ENCODE assay signal across 8 mouse cellular contexts in genomic region chr14:74948426-74949240, GRCm38 (mm10). TPM values are rescaled to one million over a fixed set of nuclear protein-coding genes. Genes with fewer than 3 reads are reported as not detected.
DNase-seq lines count a peak whose midpoint lies in the region; ATAC-seq and TF ChIP-seq lines count a peak whose summit lies in the region.

No protein-coding gene starts in this region.

- peak; percentile 50 to 72 for DNase-seq in spleen, adult 18-20 months
- no peak for DNase-seq in spleen, adult 12 weeks (ENCODE audit: low spot score)
- DNase-seq in embryonic facial prominence, embryonic 10.5 days (ENCODE audit: low spot score) = peak; percentile 69
- peak; percentile 61 to 76 for DNase-seq in heart, adult 18-20 months
- DNase-seq in kidney, adult 2 months = peak; percentile 77
- DNase-seq in limb, embryonic 14.5 days (ENCODE audit: low spot score) = peak; percentile 59

- no peaks in the 10 kb centered on the region for H3K27me3 ChIP-seq in embryonic facial prominence, embryonic 10.5 days (replicated peaks; ENCODE audit: low read depth, poor library complexity, severe bottlenecking)
- H3K27me3 ChIP-seq in kidney, adult 2 months (replicated peaks; ENCODE audit: control insufficient read depth, insufficient read depth, low read length) = no peaks in the 10 kb centered on the region
- H3K27me3 ChIP-seq in limb, embryonic 14.5 days (ENCODE audit: control insufficient read depth, insufficient read depth, low read length) = no peaks in the 10 kb centered on the region
- no peaks in the 10 kb centered on the region for H3K27me3 ChIP-seq in midbrain, embryonic 15.5 days (replicated peaks)
- no peaks in the 10 kb centered on the region for H3K27me3 ChIP-seq in stomach, embryonic 14.5 days (ENCODE audit: control insufficient read depth, insufficient read depth, low read length)

- 0 out of 2 replicates have a peak, but pooled peaks have one; percentile 25 for ATAC-seq in limb, embryonic 14.5 days (ENCODE audit: low FRiP score, low read depth)
- peak; percentile 10; the same call in 1 of the 2 replicates for ATAC-seq in midbrain, embryonic 15.5 days (replicated peaks)
- 0 out of 2 replicates have a peak, but pooled peaks have one; percentile 17 for ATAC-seq in stomach, embryonic 14.5 days (ENCODE audit: insufficient number of reproducible peaks, insufficient read depth, low FRiP score, low read depth)

- H3K4me1 ChIP-seq in embryonic facial prominence, embryonic 10.5 days = peaks cover 25% of the 10 kb centered on the region
- peaks cover 12% of the 10 kb centered on the region; the same call in 1 of the 2 replicates for H3K4me1 ChIP-seq in kidney, adult 2 months (ENCODE audit: control insufficient read depth, insufficient read depth, low read length)
- 0 out of 2 replicates have a peak, but pooled peaks cover 5% of the 10 kb centered on the region for H3K4me1 ChIP-seq in limb, embryonic 14.5 days (ENCODE audit: control insufficient read depth, insufficient read depth, low read length)
- H3K4me1 ChIP-seq in midbrain, embryonic 15.5 days = peaks cover 24% of the 10 kb centered on the region
- peaks cover 11% of the 10 kb centered on the region; the same call in 1 of the 2 replicates for H3K4me1 ChIP-seq in stomach, embryonic 14.5 days (ENCODE audit: control insufficient read depth, insufficient read depth, low read length)

- H3K4me2 ChIP-seq in limb, embryonic 14.5 days (replicated peaks; ENCODE audit: low read depth, low read length, severe bottlenecking) = peak overlapping the region; percentile 58
- H3K4me2 ChIP-seq in midbrain, embryonic 15.5 days = peak overlapping the region; percentile 83; the same call in 1 of the 2 replicates
- H3K4me2 ChIP-seq in stomach, embryonic 14.5 days (replicated peaks; ENCODE audit: low read depth, low read length) = peak overlapping the region; percentile 72; the same call in 1 of the 2 replicates

- TF ChIP-seq POLR2A in kidney, adult 2 months (IDR thresholded peaks at IDR 0.05; ENCODE audit: low read depth, low read length) = no peak
- TF ChIP-seq POLR2A in limb, embryonic 14.5 days (IDR thresholded peaks at IDR 0.05; ENCODE audit: borderline replicate concordance, extremely low read depth, insufficient read depth, insufficient read length) = no peak

- WGBS in embryonic facial prominence, embryonic 10.5 days = 53% methylated on average over 14 of the region's 14 CpGs
- WGBS in kidney, adult 2 months = 33% methylated on average over 14 of the region's 14 CpGs
- 46% methylated on average over 14 of the region's 14 CpGs for WGBS in limb, embryonic 14.5 days
- 53% methylated on average over 14 of the region's 14 CpGs for WGBS in midbrain, embryonic 15.5 days
- 40% methylated on average over 14 of the region's 14 CpGs for WGBS in stomach, embryonic 14.5 days

- no peaks in the 10 kb centered on the region for H3K36me3 ChIP-seq in embryonic facial prominence, embryonic 10.5 days (replicated peaks)
- no peaks in the 10 kb centered on the region for H3K36me3 ChIP-seq in kidney, adult 2 months (ENCODE audit: control insufficient read depth, insufficient read depth, low read length)
- no peaks in the 10 kb centered on the region for H3K36me3 ChIP-seq in limb, embryonic 14.5 days (ENCODE audit: control insufficient read depth, insufficient read depth, low read length)
- no peaks in the 10 kb centered on the region for H3K36me3 ChIP-seq in midbrain, embryonic 15.5 days (replicated peaks)
- H3K36me3 ChIP-seq in stomach, embryonic 14.5 days (ENCODE audit: control insufficient read depth, insufficient read depth, low read length) = no peaks in the 10 kb centered on the region

- no peak overlapping the region for H3K27ac ChIP-seq in embryonic facial prominence, embryonic 10.5 days (replicated peaks)
- H3K27ac ChIP-seq in kidney, adult 2 months (ENCODE audit: insufficient read depth, low read depth, low read length) = no peak overlapping the region
- 0 out of 2 replicates have a peak overlapping the region, but pooled peaks have one; percentile 79 for H3K27ac ChIP-seq in limb, embryonic 14.5 days (replicated peaks; ENCODE audit: low read depth, low read length)
- no peak overlapping the region for H3K27ac ChIP-seq in midbrain, embryonic 15.5 days
- H3K27ac ChIP-seq in stomach, embryonic 14.5 days (ENCODE audit: low read length) = no peak overlapping the region

- H3K9me3 ChIP-seq in embryonic facial prominence, embryonic 10.5 days = no peaks in the 10 kb centered on the region
- H3K9me3 ChIP-seq in limb, embryonic 14.5 days (ENCODE audit: control insufficient read depth, low read length) = no peaks in the 10 kb centered on the region
- H3K9me3 ChIP-seq in midbrain, embryonic 15.5 days = no peaks in the 10 kb centered on the region
- no peaks in the 10 kb centered on the region for H3K9me3 ChIP-seq in stomach, embryonic 14.5 days (ENCODE audit: control insufficient read depth, low read depth, low read length)

- peak overlapping the region; percentile 89; the same call in 1 of the 2 replicates for H3K4me3 ChIP-seq in embryonic facial prominence, embryonic 10.5 days
- no peak overlapping the region for H3K4me3 ChIP-seq in kidney, adult 2 months (ENCODE audit: insufficient read depth, low read depth, low read length)
- peak overlapping the region; percentile 81 for H3K4me3 ChIP-seq in limb, embryonic 14.5 days (replicated peaks; ENCODE audit: low read length)
- H3K4me3 ChIP-seq in midbrain, embryonic 15.5 days = peak overlapping the region; percentile 73; the same call in 1 of the 2 replicates
- peak overlapping the region; percentile 90 for H3K4me3 ChIP-seq in stomach, embryonic 14.5 days (ENCODE audit: low read depth, low read length)

- peak; percentile 80 for TF ChIP-seq CTCF in kidney, adult 2 months (conservative IDR thresholded peaks at IDR 0.05; ENCODE audit: insufficient read depth, insufficient read length, low read depth, low read length)

- H3K9ac ChIP-seq in limb, embryonic 14.5 days (ENCODE audit: low read depth, low read length, severe bottlenecking) = no peak overlapping the region
- no peak overlapping the region for H3K9ac ChIP-seq in midbrain, embryonic 15.5 days
- H3K9ac ChIP-seq in stomach, embryonic 14.5 days (replicated peaks; ENCODE audit: low read depth, low read length) = no peak overlapping the region

RNA-seq across cellular contexts. Expression of gene Lrch1, which starts 1.0 kb away (rescaled TPM):
- 7.6 and 9.1 TPM in 2 replicates for polyA plus RNA-seq in embryonic facial prominence, embryonic 10.5 days (2016; fragmentation: Nextera tagmentation; extraction: Ambion mirVana)
- total RNA-seq in heart, adult 18-20 months (2021) = 10 to 100 TPM; 11.8 to 14.3 TPM
- polyA plus RNA-seq in kidney, adult 2 months (2012; rRNA removed) = 8.2 and 8.4 TPM in 2 replicates
- 13.0 and 13.3 TPM in 2 replicates for polyA plus RNA-seq in limb, embryonic 14.5 days (2012; rRNA removed)
- polyA plus RNA-seq in limb, embryonic 14.5 days (2014; fragmentation: Nextera tagmentation; extraction: Ambion mirVana) = 15.2 and 17.0 TPM in 2 replicates
- 15.2 and 25.4 TPM in 2 replicates for polyA plus RNA-seq in midbrain, embryonic 15.5 days (2015; fragmentation: Nextera tagmentation; extraction: Ambion mirVana)
- 16.0 and 16.5 TPM in 2 replicates for polyA plus RNA-seq in stomach, embryonic 14.5 days (2014; fragmentation: Nextera tagmentation; extraction: Ambion mirVana)
